Mouse (Mus musculus) heart, embryonic 12.5 days (tissue): ENCODE results near the gene DXBay18. TPM values are rescaled to one million over a fixed set of nuclear protein-coding genes. Genes with fewer than 3 reads are reported as not detected.
"Not testable (repeated sequence)": the region's sequence is repeated elsewhere in the genome, so short reads cannot be mapped to it uniquely, and the experiment has no call there.

Experiments used
- ATAC-seq: fragments of 200-750 bp; cut with Nextera tagmentation; 2 replicates; pipeline ENCODE4 v1.8.0; 2017; ENCODE audit warnings: moderate TSS enrichment, moderate library complexity; ENCODE audit not compliant: insufficient number of reproducible peaks, low FRiP score
- H3K27ac ChIP-seq: fragments of 300-500 bp; sonication (generic); 2 replicates; pipeline ENCODE4 v1.5.1; 2016; ENCODE audit warnings: mild to moderate bottlenecking, moderate library complexity; ENCODE audit not compliant: poor library complexity, severe bottlenecking
- H3K27me3 ChIP-seq: fragments of 300-500 bp; sonication (generic); replicated peaks from 2 replicates; pipeline ENCODE4 v1.6.1; 2016; ENCODE audit warnings: mild to moderate bottlenecking, moderate library complexity
- H3K36me3 ChIP-seq: fragments of 300-500 bp; sonication (generic); 2 replicates; pipeline ENCODE4 v1.6.1; 2016; ENCODE audit warnings: mild to moderate bottlenecking, moderate library complexity
- H3K4me1 ChIP-seq: fragments of 300-500 bp; sonication (generic); replicated peaks from 2 replicates; pipeline ENCODE4 v1.6.1; 2016; ENCODE audit warnings: mild to moderate bottlenecking
- H3K4me2 ChIP-seq: fragments of 300-500 bp; sonication (generic); 2 replicates; pipeline ENCODE4 v1.6.1; 2016; ENCODE audit warnings: mild to moderate bottlenecking, moderate library complexity
- H3K4me3 ChIP-seq: fragments of 300-500 bp; sonication (generic); 2 replicates; pipeline ENCODE4 v1.5.1; 2016; ENCODE audit warnings: mild to moderate bottlenecking
- H3K9ac ChIP-seq: fragments of 300-500 bp; sonication (generic); 2 replicates; pipeline ENCODE4 v1.6.1; 2016; ENCODE audit warnings: mild to moderate bottlenecking, moderate library complexity
- H3K9me3 ChIP-seq: fragments of 300-500 bp; sonication (generic); replicated peaks from 2 replicates; pipeline ENCODE4 v1.6.1; 2016; ENCODE audit warnings: mild to moderate bottlenecking, moderate library complexity
- WGBS: fragments of 180-500 bp; shearing (Covaris S2); methylation state at CpG from one replicate; pipeline ENCODE4 v1.1.7; 2016; 5-methylcytosine and 5-hydroxymethylcytosine counted together
- polyA plus RNA-seq: library from polyadenylated mRNA; unstranded; fragments of >200 nt; fragmentation: Nextera tagmentation; extraction: Ambion mirVana; gene quantifications from 2 replicates; pipeline ENCODE4 v1.2.1, GENCODE M21; 2016

The DXBay18 gene
- polyA plus RNA-seq, result not detected in 2 replicates

- not testable (repeated sequence) for H3K4me1 ChIP-seq, H3K4me2 ChIP-seq, H3K9ac ChIP-seq, H3K4me3 ChIP-seq, H3K9me3 ChIP-seq, ATAC-seq, H3K36me3 ChIP-seq, H3K27me3 ChIP-seq, H3K27ac ChIP-seq
- no CpG with 5 or more reads among the region's 7 CpGs for WGBS
Observed at GRCm38 (mm10) chrX:73149350-73149749, at the start of gene DXBay18. DXBay18 (minus strand) TSS chrX:73149450.

GRCm38 (mm10) chrX:73191934-73192333 lies 42.7 kb upstream of the DXBay18 start, which contains the start of gene Xlr3b:
Xlr3b (plus strand) TSS chrX:73192207.
- not testable (repeated sequence) for H3K9me3 ChIP-seq, H3K36me3 ChIP-seq, ATAC-seq, H3K9ac ChIP-seq, H3K4me3 ChIP-seq, H3K4me2 ChIP-seq, H3K27ac ChIP-seq, H3K27me3 ChIP-seq, H3K4me1 ChIP-seq
- 72% methylated on average over 12 of the region's 12 CpGs for WGBS

GRCm38 (mm10) chrX:73176889-73177288 lies 27.6 kb upstream of the DXBay18 start, which contains the start of gene Spin2d:
Spin2d (minus strand) TSS chrX:73176989.
- not testable (repeated sequence) for H3K4me1 ChIP-seq, H3K9ac ChIP-seq, H3K4me3 ChIP-seq, H3K4me2 ChIP-seq, H3K36me3 ChIP-seq, H3K9me3 ChIP-seq, ATAC-seq, H3K27ac ChIP-seq, H3K27me3 ChIP-seq
- 79% methylated on average over 8 of the region's 15 CpGs for WGBS

GRCm38 (mm10) chrX:73148496-73148895 lies 754 bp downstream of the DXBay18 start, which contains the start of gene Xlr5b:
Xlr5b (plus strand) TSS chrX:73148796.
- no CpG with 5 or more reads among the region's 20 CpGs for WGBS
- H3K36me3 ChIP-seq, H3K27ac ChIP-seq, ATAC-seq, H3K4me3 ChIP-seq, H3K4me2 ChIP-seq, H3K4me1 ChIP-seq, H3K9me3 ChIP-seq, H3K27me3 ChIP-seq, H3K9ac ChIP-seq: not testable (repeated sequence)

GRCm38 (mm10) chrX:73143218-73143618 lies 6.0 kb downstream of the DXBay18 start:
- H3K36me3 ChIP-seq, H3K27me3 ChIP-seq, H3K9ac ChIP-seq, H3K27ac ChIP-seq, ATAC-seq, H3K4me3 ChIP-seq, H3K9me3 ChIP-seq, H3K4me1 ChIP-seq, H3K4me2 ChIP-seq: not testable (repeated sequence)
- WGBS, result no CpG with 5 or more reads among the region's 7 CpGs

GRCm38 (mm10) chrX:73122859-73123829 lies 26.1 kb downstream of the DXBay18 start:
- not testable (repeated sequence) for ATAC-seq, H3K36me3 ChIP-seq, H3K9ac ChIP-seq, H3K27ac ChIP-seq, H3K27me3 ChIP-seq, H3K4me2 ChIP-seq, H3K4me3 ChIP-seq, H3K9me3 ChIP-seq, H3K4me1 ChIP-seq
- no CpG with 5 or more reads among the region's 12 CpGs for WGBS

GRCm38 (mm10) chrX:73116747-73117146 lies 32.5 kb downstream of the DXBay18 start, which contains the start of gene Gm14685:
Gm14685 (plus strand) TSS chrX:73117047.
- H3K27ac ChIP-seq, H3K36me3 ChIP-seq, H3K9me3 ChIP-seq, H3K4me3 ChIP-seq, H3K4me2 ChIP-seq, ATAC-seq, H3K27me3 ChIP-seq, H3K4me1 ChIP-seq, H3K9ac ChIP-seq: not testable (repeated sequence)
- WGBS, result no CpG with 5 or more reads among the region's 7 CpGs

- H3K4me1 ChIP-seq, ATAC-seq, H3K4me2 ChIP-seq, H3K9ac ChIP-seq, H3K27me3 ChIP-seq, H3K27ac ChIP-seq, H3K9me3 ChIP-seq, H3K36me3 ChIP-seq, H3K4me3 ChIP-seq: not testable (repeated sequence)
- 55% methylated on average over 13 of the region's 13 CpGs for WGBS
Observed at GRCm38 (mm10) chrX:73096941-73097508, 52.2 kb downstream of the DXBay18 start, which contains the start of gene Xlr3a. Xlr3a (minus strand) TSS chrX:73097095.

Other genes starting within 250 kb of the DXBay18 start
- 58.4 and 62.8 TPM in 2 replicates for gene Cetn2, start 231.0 kb downstream of the DXBay18 start, polyA plus RNA-seq
- gene Nsdhl, start 230.9 kb downstream of the DXBay18 start, polyA plus RNA-seq, result 15.9 TPM in 2 replicates
- gene Zfp185, start 162.1 kb downstream of the DXBay18 start, polyA plus RNA-seq, result 5.7 TPM in 2 replicates
- 0.08 TPM in 1 of 2 replicates, not detected in the other for gene Pnma5, start 112.3 kb downstream of the DXBay18 start, polyA plus RNA-seq
- gene Pnma3, start 84.7 kb downstream of the DXBay18 start, polyA plus RNA-seq, result 0.09 TPM in 1 of 2 replicates, not detected in the other
- gene Xlr4a, start 67.0 kb downstream of the DXBay18 start, polyA plus RNA-seq, result 1.00 and 1.6 TPM in 2 replicates
- gene Xlr3a, start 52.4 kb downstream of the DXBay18 start, polyA plus RNA-seq, result 1.9 and 2.2 TPM in 2 replicates
- gene Gm14685, start 32.4 kb downstream of the DXBay18 start, polyA plus RNA-seq, result not detected in 2 replicates
- gene Xlr5b, start 654 bp downstream of the DXBay18 start, polyA plus RNA-seq, result not detected in 2 replicates
- gene Spin2d, start 27.5 kb upstream of the DXBay18 start, polyA plus RNA-seq, result not detected in 2 replicates
- 7.3 and 7.6 TPM in 2 replicates for gene Xlr3b, start 42.8 kb upstream of the DXBay18 start, polyA plus RNA-seq
- 0.96 and 1.2 TPM in 2 replicates for gene Xlr4b, start 64.9 kb upstream of the DXBay18 start, polyA plus RNA-seq
- gene F8a, start 78.8 kb upstream of the DXBay18 start, polyA plus RNA-seq, result 10.9 and 11.1 TPM in 2 replicates
- 0.36 TPM in 2 replicates for gene Xlr4c, start 93.7 kb upstream of the DXBay18 start, polyA plus RNA-seq
- gene Xlr3c, start 115.9 kb upstream of the DXBay18 start, polyA plus RNA-seq, result not detected in 2 replicates
- not detected in 2 replicates for gene Xlr5a, start 143.5 kb upstream of the DXBay18 start, polyA plus RNA-seq
- gene Xlr5c, start 143.5 kb upstream of the DXBay18 start, polyA plus RNA-seq, result not detected in 2 replicates
- gene Gm45015, start 187.4 kb upstream of the DXBay18 start, polyA plus RNA-seq, result not detected in 2 replicates
- gene Zfp275, start 193.2 kb upstream of the DXBay18 start, polyA plus RNA-seq, result 14.3 and 17.5 TPM in 2 replicates
- not detected in 2 replicates for gene Gm18336, start 249.3 kb upstream of the DXBay18 start, polyA plus RNA-seq